Mouse (Mus musculus) erythroid progenitor cell, adult 5-6 weeks (primary cell): ENCODE measurements around the gene 1700061G19Rik. TPM values are rescaled to one million over a fixed set of nuclear protein-coding genes. Genes with fewer than 3 reads are reported as not detected.
"Not testable (repeated sequence)": the region's sequence is repeated elsewhere in the genome, so short reads cannot be mapped to it uniquely, and the experiment has no call there.

Experiments
- ATAC-seq: replicated peaks from 2 replicates; pipeline ENCODE4 v1.8.0; 2016; ENCODE audit warnings: moderate number of reproducible peaks, mild to moderate bottlenecking, moderate TSS enrichment, inconsistent platforms; ENCODE audit not compliant: poor library complexity, low FRiP score, severe bottlenecking
- total RNA-seq, 2 experiments: library from RNA; stranded (forward) in 1 of 2; stranded (reverse) in 1 of 2; fragments of 150-400 nt in 1 of 2; fragments of 186-747, 209-891 nt in 1 of 2; gene quantifications; 2 replicates each; pipeline versions ENCODE4 v1.2.3 to v1.2.4; 2015 to 2017; ENCODE audit warnings: low replicate concordance in 2 of 2

The 1700061G19Rik gene
- total RNA-seq, 2 experiments from 2014 or later, result not detected

- ATAC-seq, result no peak
Observed at GRCm38 (mm10) chr17:56870287-56870953, 4.9 kb upstream of the 1700061G19Rik start.

- no peak for ATAC-seq
Observed at GRCm38 (mm10) chr17:56871767-56872166, 3.5 kb upstream of the 1700061G19Rik start.

- no peak for ATAC-seq
Observed at GRCm38 (mm10) chr17:56872512-56872911, 2.8 kb upstream of the 1700061G19Rik start.

- no peak for ATAC-seq
Observed at GRCm38 (mm10) chr17:56874237-56874636, 1.0 kb upstream of the 1700061G19Rik start, which contains the start of gene Acsbg2. Gene Acsbg2 (minus strand): TSS chr17:56874447.

- no peak for ATAC-seq
Observed at GRCm38 (mm10) chr17:56876465-56876864, 1.2 kb downstream of the 1700061G19Rik start.

- no peak for ATAC-seq
Observed at GRCm38 (mm10) chr17:56876981-56877380, 1.7 kb downstream of the 1700061G19Rik start.

GRCm38 (mm10) chr17:56877426-56877825 is 2.1 kb downstream of the 1700061G19Rik start:
- ATAC-seq, result no peak

- ATAC-seq, result no peak
Observed at GRCm38 (mm10) chr17:56883612-56884011, 8.3 kb downstream of the 1700061G19Rik start.

- no peak for ATAC-seq
Observed at GRCm38 (mm10) chr17:56884331-56884730, 9.1 kb downstream of the 1700061G19Rik start.

- no peak for ATAC-seq
Observed at GRCm38 (mm10) chr17:56884809-56885208, 9.5 kb downstream of the 1700061G19Rik start.

- no peak for ATAC-seq
Observed at GRCm38 (mm10) chr17:56888050-56888449, 12.8 kb downstream of the 1700061G19Rik start.

- ATAC-seq, result no peak
Observed at GRCm38 (mm10) chr17:56890018-56890417, 14.7 kb downstream of the 1700061G19Rik start.

GRCm38 (mm10) chr17:56895368-56895918 is 20.2 kb downstream of the 1700061G19Rik start:
- no peak for ATAC-seq

- ATAC-seq, result no peak
Observed at GRCm38 (mm10) chr17:56896513-56897129, 21.3 kb downstream of the 1700061G19Rik start.

GRCm38 (mm10) chr17:56897630-56898195 is 22.4 kb downstream of the 1700061G19Rik start:
- ATAC-seq, result no peak

GRCm38 (mm10) chr17:56902698-56903097 is 27.4 kb downstream of the 1700061G19Rik start:
- no peak for ATAC-seq

- ATAC-seq, result no peak
Observed at GRCm38 (mm10) chr17:56906166-56906565, 30.9 kb downstream of the 1700061G19Rik start.

- ATAC-seq, result no peak
Observed at GRCm38 (mm10) chr17:56907096-56907495, 31.8 kb downstream of the 1700061G19Rik start.

- ATAC-seq, result no peak
Observed at GRCm38 (mm10) chr17:56907887-56908286, 32.6 kb downstream of the 1700061G19Rik start.

- ATAC-seq, result not testable (repeated sequence)
Observed at GRCm38 (mm10) chr17:56909764-56910163, 34.5 kb downstream of the 1700061G19Rik start.

- ATAC-seq, result no peak
Observed at GRCm38 (mm10) chr17:56913023-56913422, 37.7 kb downstream of the 1700061G19Rik start.
